Mouse (Mus musculus): Measurements from ENCODE around the gene Uchl3.

Uchl3 gene

DNA sequence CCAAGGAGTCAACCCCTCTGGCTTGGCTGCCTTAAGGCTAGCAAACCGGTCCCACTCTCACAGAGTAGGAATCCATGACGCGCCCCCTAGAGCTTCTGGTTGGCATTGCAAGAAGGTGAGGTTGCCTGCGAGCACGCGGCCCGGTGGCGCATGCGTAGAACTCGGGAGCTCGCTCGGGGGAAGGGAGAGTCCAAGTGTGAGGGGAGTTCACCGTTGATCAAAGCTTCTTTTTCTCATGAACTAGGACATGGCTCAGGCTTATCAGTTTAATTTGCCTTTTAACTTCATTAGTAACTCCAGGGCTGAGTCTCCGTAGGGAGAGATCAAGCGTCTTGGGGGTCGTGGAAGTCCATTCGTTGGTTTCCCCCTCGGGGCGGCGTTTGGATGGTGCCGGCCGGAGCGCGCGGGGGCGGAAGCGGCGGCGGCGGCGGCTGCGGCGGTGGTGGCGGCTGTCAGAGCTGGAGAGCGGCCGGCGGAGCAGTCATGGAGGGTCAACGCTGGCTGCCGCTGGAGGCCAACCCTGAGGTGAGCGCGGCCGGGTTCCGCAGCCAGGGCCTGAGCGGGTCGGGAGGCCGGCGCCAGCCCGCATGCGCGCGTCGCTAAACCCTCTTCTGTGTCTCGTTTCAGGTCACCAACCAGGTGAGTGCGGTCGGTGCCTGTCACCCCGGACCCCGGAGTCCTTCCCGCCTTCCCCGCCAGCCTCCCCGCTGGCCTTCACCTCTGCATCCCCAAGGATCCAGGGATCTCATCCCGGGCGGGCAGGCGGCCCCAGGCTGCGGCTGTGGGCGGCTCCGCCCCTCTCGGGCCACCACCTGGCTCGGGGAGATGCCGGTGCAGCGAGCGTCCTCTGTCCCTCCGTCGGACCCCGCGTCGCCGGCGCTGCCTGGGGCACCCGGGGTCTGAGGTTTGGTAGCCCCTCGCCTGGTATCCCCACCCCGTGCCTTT lies at the start of gene Uchl3:
Gene Uchl3 (plus strand): TSS at position 387 of the 945 bp plus-strand sequence.
- CTCF ChIA-PET: interaction anchor here (1.1 kb wide), 1 partner anchor 18 kb away, joined by 8 read pairs; no protein-coding TSS in a partner anchor

DNA sequence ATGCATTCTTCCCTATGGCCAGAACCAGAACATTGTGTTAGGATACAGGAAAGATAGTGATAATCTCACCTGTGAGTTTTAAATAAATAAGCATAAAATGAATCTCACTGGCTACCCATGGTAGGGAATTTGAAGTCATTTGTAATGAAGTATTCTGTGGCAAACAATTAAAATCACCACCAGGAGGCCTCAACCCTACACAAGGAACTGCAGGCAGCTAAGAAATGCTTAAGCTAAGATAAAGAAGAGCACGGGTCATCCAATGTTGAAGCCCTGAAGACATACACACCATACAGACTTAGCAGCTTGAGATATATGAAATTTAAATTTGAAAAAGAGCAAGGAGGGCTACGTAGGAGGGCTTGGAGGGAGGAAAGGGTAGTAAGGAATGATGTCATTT lies 47.9 kb upstream of the Uchl3 start:
- CTCF ChIA-PET: no interaction called here

DNA sequence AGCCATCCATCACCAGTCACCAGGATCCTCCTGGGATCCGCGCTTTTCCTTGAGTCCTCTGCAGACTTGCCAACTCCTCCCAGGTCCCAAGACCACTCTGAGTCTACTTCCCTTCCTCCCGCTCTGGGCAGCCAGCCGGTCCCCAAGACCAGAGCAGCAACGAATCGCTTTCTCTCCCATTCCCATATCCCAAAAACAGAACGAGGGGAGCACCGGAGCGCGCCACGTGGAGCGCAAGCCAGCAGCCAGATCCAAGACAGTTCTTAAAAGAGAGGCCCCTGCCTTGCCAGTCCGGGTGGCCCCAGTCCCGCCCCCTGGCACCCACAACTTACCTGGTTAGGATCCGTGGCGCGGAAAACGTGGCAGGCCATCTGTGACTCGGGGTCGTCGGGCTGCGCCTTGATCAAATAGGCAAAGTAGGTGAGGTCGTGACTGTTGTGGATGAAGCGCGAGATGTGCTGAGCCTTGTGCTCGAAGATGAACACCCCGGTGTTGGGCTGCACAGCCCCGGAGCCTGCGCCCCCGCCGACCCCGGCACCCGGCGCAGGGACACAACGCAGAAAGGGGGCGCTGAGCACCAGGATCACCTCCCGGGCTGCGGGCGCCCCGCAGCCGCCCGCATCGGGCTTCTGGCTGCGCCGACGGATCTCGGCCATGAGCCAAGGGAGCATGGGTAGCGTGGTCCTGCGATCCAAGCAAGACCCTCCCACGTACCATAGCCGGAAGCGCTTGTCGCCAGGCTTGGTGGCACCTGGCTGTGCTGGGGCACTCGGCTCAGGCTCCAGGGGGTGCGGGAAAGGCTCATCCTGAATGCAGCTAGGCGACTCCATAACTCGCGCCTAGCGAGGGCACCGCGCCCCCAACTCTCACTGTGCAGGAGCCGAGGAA lies 45.9 kb upstream of the Uchl3 start:
- CTCF ChIA-PET: interaction anchor here (0.5 kb wide), 1 partner anchor 32 kb away, joined by 7 read pairs; the partner anchor contains the start of gene Commd6

DNA sequence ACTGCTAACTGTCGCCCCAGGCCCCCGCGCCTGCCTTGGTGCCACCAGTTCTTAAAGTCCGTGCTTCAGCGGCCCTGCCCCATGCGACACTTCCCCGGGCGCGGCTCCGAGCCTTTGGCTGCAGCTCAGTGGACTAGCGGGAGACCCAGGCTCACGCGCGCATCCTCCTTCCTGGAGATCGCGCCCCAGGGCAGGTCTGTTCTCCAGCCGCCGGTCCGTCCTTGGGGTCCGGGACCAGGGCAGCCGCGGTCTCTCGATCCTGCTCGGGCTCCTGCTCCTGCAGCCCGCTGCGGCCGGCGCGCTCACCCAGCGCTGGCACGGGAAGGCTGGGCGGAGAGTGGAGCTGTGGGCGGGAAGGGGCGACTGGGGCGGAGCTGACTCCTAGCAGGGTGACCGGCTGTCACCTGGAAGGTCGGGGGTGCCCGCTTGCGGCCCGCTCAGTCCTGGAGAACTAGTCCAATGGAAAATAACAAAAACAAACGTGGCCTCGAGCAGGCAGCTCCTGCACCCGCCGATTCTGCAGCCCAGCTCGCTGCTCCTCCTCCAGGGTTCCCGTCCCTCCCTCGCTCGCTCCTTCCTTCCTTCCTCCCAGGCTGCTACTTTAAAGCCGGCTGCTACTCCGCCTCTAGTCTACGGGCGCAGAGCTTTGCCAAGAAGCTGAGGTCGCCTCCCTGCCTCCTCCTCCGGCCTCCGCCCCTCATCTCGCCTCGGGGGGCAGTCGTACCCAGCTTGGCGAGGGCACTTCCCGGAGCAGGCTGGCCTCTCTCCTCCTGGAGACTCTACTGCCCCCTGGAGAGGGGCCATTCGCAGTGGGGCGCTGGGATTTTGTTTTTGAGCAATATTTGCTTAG lies 45.0 kb upstream of the Uchl3 start, which contains the start of gene Tbc1d4:
Gene Tbc1d4 (minus strand): TSS at position 673 of the 850 bp plus-strand sequence.
- CTCF ChIA-PET: interaction anchor here (0.5 kb wide), 1 partner anchor 31 kb away, joined by 7 read pairs; the partner anchor contains the start of gene Commd6

DNA sequence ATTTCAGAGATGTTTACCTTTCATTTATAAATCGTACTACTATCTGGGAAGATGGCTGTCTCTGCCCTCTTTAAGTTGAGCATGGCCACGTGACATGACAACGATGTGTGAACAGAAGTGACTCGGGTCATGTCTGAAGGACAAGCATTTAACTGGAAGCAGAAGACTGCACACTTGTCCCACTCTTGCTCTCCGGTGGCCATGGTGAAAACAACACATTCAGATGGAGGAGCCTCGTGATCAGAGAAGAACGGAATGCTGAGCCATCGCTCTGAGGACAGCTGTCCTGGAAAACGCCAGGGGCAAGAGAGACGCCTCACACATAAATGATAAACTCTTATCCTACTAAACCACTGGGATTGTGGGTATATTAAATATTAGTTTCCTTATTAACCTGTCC lies 43.1 kb upstream of the Uchl3 start:
- CTCF ChIA-PET: no interaction called here

DNA sequence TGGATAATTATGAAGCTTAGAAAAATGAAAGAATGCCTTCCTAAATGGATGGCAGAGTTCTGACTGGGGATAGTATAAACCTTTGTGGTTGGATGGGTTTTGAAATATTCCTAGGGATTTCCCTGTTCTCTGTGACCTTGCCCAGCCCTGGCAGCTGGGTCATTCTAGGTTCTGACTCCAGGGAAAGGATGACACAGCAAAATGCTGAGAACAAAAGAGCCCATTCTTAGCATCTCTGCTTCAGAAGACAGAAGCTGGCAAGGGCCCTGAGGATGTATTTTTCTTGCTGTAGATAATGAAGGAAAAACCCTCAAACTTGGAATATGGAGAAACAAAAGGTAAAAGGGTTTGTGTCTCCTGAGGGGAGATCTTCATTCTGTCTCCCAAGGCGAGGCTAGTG lies 40.6 kb upstream of the Uchl3 start:
- CTCF ChIA-PET: no interaction called here

DNA sequence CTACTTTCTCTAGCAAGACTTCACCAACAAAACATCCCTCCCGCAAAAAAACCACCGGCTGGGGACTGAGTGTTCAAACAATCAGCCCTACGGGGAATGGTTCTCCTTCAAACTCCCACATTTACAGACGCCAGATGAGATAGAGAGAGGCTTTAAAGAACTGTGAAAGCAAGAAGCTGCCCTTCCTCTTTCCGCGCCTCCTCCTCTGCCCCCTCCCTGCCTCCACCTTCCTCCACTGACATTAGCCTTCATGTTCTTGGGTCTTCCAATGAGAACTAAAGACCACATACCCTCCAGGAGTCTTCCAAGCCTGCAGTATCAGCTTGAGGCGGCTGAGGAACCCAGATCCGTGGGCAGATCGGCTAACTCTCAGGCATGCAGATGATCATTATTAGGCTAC lies 37.6 kb upstream of the Uchl3 start:
- CTCF ChIA-PET: no interaction called here

DNA sequence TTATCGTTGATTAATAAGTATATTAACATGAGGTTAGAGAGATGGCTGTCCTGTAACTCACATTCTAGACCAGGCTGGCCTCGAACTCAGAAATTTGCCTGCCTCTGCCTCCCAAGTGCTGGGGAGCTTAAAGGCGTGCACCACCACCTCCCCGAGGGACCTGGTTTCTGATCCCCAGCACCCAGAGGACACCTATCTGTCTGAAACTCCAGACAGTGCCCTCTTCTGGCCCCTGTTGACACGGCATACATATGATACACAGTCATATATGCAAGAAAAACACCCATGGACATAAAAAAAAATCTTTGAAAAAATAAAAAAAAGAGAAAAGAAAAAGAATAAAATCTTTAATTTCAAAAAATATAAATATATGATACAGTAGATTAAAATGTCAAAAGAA lies 36.1 kb upstream of the Uchl3 start:
- CTCF ChIA-PET: no interaction called here

DNA sequence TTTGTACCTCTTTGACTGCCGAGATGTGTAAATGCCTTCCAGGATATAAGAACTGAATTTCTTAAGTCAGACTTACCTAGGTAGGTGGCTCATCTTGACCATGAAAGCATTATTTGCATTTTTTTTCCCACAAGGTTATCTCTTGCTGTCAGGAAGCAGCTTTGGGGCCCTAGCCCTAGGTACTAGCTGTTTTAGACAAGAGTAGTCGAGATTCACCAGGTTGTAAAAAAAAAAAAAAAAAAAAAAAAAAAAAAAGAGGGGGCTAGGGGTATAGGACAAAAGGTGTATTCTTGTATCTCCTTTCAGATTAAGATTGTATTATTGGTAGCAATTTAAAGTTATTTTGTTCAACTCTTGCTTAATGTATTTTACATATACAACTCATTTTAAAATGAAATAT lies 23.2 kb upstream of the Uchl3 start:
- CTCF ChIA-PET: no interaction called here

DNA sequence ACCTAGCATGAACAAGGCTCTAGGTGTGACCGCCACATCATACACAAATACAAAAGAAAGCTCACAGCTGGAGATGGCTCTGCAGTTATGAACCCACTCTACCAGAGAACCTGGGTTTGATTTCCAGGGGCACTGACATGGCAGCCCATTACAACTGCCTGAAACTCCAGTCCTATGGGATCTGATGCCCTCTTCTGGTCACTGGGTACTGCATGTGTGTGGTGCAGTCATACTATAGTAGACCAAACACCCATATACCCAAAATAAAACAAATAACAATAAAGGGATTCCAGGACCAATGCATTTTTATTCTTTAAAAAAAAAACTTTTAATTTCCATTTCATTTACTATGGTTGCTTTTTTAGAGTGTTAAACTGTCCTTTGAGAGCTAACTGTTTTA lies 18.0 kb upstream of the Uchl3 start:
- CTCF ChIA-PET: interaction anchor here (0.7 kb wide), 1 partner anchor 100 kb away, joined by 3 read pairs; no protein-coding TSS in a partner anchor

DNA sequence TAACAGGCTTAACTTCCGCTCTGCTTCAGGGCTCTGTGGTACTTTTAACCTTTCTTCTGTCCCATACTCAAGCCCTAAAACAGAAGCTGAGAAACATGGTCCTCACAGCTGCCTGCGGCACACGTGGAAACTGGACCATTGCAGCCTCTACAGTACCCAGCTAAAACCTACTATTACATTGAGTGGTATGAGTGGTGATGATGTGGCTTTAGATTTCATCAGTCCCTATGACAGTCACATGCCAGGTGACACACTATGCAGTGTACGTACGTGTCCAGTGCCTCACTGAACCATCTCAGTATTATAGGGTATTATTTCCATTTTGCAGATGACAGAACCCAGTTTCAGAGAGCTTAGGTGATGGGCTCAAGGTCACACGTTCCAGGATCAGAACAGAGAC lies 16.4 kb upstream of the Uchl3 start:
- CTCF ChIA-PET: no interaction called here

DNA sequence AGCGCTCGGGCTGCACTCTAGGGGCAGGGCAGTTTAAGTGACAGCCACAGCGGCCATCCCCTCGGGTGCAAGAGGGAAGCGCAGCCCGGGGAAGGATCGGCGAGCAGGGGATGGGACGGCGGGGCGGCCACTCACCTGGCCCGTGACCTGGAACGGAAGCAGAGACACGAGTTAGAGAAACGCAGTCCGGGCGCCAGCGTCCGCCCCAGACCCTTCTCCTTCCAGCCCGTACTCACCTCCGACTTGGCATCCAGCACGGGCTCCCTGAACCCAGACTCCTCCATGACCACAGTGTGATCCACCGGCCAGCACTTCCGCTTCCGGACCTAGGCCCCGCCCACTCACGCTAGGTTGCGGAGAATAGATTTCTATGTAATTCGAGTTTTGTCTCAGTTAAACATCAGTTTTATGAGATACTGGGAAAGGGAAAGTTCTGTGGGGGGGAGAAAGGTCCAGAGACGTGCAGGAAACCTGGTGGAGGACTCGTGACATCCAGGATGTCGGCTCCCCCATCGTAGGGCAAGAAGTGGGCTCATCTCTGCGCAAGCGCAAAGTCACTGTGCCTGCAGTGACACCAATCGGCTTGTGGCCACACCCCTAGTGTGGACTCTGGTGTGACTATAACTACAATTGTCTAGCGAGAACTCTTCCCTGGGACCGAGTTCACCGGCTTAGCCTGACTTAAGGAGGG lies 13.5 kb upstream of the Uchl3 start, which contains the start of gene Commd6:
Gene Commd6 (minus strand): TSS at position 534 of the 691 bp plus-strand sequence.
- CTCF ChIA-PET: interaction anchor here (1.1 kb wide), 1 partner anchor 32 kb away, joined by 7 read pairs; no protein-coding TSS in a partner anchor

DNA sequence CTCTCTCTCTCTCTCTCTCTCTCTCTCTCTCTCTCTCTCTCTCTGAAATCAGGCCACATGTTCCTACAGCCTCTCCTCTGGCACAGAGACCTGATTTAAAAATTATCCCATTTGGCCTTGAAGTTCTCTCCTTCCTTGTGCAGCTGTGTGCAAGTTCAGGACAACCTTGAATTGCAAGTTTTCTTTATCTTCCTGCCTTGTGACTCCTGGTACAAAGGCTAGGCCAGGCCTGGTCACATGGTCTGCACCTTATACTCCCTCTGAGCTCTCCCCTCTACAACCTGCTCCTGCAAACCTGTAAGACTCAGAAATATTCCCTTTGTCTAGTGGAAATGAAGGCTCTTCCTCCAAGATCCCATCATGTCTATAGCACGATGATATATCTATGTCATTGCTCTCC lies 8.8 kb upstream of the Uchl3 start:
- CTCF ChIA-PET: no interaction called here

DNA sequence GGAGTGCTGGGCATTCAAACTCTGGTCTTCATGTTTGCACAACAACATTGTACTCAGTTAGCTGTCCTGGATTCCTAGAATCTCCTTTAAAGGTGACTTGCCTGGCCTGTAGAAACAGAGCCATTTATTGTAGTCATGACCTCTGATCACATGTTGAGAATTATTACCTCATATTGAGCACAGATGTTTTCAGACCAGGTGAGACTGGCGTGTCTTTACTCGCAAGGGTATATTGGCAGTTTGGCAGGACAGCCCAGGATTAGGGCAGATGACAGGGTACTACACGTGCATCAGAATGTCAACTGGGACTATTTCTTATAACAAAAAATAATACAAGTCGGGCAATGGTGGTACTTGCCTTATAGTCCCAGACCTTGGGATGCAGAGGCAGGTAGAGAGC lies 3.2 kb upstream of the Uchl3 start:
- CTCF ChIA-PET: no interaction called here

DNA sequence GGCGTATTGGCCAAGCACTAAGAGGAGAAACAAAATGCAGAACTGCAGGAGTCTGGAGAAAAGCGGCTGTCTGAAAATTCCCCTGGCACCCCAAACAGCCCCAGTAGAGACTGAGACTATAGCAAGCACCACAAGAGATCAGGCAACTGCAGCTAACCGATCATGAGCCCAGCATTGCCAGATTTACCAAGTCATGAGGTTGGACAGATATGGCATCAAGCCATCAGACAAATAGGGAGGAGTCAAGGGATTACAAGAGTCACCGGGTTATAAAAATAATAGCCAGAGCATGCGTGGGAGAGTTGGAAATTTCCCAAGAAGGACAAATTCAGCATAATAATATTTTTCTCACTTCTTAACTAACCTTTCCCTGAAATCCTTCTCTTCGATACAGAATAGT lies 1.2 kb upstream of the Uchl3 start:
- CTCF ChIA-PET: no interaction called here

DNA sequence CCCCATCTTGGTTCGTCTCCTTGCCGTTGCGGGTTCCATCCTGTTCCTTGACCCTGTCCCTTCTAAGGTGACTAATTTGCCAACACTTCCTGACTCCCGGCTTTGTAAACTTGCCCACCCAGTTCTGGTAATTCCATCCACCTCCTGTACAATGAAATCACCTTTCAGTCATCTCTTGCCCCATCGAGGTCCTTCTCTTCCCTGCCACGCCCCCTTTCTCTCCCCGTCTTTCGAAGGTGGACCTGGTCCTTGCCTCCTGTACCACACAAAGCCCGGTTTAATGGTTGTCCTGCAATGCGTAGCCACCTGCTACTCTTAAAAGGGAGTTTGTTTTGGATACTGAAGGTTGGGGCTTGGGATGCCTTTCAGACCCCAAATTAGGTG lies 751 bp downstream of the Uchl3 start:
- CTCF ChIA-PET: no interaction called here

DNA sequence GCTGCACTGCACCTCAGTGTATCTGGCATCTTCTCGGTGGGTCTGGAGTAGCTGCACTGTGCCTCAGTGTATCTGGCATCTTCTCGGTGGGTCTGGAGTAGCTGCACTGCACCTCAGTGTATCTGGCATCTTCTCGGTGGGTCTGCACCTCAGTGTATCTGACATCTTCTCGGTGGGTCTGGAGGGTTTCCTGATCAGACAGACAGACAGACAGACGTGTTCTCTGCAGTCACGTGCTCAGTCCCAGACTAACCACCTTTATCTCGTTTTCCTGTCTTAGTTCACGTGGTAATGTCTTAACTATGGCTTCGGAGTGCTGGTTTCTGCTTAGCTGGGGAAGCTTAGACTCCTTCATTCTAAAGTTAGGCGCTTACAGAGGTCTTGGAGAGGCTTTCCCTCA lies 2.5 kb downstream of the Uchl3 start:
- CTCF ChIA-PET: interaction anchor here (1.1 kb wide), 1 partner anchor 14 kb away, joined by 3 read pairs; no protein-coding TSS in a partner anchor

DNA sequence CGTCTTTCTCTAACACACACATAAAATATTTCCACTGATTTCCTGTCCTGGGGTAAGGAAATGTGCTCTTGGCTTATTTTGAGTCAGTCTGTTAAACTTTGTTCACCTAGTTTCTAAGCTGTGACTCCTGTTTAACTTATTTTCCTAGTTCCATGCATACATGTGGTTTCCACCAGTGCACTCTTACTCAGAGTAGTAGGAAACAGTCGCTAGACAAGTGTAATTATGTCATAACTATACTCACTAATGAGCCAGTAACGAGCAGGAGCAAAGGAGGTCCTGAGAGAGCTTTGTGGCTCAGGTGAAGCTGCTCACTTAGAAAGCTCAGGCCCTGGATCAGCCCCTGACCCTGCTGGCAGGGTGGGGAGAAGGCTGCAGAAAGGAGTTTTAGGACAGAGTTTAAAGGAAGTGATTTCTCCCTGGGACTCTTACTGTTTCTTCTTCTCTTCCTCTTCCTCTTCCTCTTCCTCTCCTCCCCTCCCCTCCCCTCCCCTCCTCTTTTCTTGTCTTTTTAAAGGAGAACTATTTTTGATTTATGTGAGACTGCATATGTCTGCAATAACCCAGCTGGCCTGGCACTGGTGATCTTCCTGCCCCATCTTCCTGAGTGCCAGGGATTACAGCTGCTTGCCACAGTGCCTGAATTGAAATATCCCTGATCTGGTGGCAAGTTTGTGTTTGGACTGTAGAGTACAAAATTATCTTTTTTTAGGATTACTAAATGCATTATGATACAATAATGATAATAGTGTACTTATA lies 8.1 kb downstream of the Uchl3 start:
- CTCF ChIA-PET: interaction anchor here (0.6 to 0.7 kb wide), 3 partner anchors 64 to 1962 kb away, joined by 4 to 43 read pairs (median 7); no protein-coding TSS in a partner anchor

DNA sequence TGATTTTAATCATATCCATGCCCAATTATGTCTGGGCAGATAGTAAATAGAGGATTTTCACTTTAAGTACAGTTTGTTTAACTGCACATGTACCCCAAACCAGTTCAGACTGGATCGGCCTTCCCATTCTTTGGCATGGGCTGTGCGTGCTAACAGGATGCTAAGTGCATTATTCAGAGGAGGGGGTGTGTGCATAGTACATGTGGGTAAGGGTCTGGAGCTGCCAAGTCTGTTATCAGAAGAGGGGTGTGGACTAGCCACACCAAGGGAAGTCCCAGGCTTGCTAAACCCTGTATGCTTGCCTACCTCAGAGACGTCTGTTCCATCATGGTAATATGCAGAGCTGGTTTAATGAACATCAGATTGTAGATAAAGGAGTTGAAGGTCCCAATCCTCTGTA lies 10.5 kb downstream of the Uchl3 start:
- CTCF ChIA-PET: no interaction called here

DNA sequence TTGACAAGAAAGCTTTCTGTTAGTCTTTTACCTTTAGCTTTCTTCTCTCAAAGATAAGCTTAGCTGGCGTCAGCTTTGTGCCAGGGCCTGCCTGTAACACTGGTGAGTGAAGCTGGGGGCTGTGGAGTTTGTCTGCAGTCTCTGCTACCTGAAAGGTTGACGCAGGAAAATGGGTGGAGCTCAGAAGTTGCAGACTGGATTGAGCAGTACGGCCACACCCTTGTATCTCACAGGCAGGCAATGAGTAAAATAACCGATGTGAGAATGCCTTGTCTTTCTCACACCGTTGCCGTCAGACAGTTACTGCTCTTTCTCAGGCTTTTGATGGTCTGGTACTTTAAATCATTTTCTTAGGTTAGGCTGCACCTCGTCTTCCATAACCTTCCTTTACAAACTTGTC lies 12.3 kb downstream of the Uchl3 start:
- CTCF ChIA-PET: interaction anchor here (0.7 to 0.9 kb wide), 2 partner anchors 8 to 39 kb away, joined by 3 to 5 read pairs; no protein-coding TSS in a partner anchor

All from spleen, embryonic (tissue).